Comparison of ENCODE assay signal across 25 mouse cellular contexts in genomic region chr12:51569472-51569871, GRCm38 (mm10). TPM values are rescaled to one million over a fixed set of nuclear protein-coding genes. Genes with fewer than 3 reads are reported as not detected.
DNase-seq lines count a peak whose midpoint lies in the region; ATAC-seq and TF ChIP-seq lines count a peak whose summit lies in the region.
"Had no signal": no experiment of that assay in that cellular context is flagged by ENCODE, and none has a peak within 500 bp of the region (broad histone marks: within the 10 kb centered on the region; RNA-seq: fewer than 3 reads in every experiment).

No protein-coding gene starts in this region.

- H3K4me3 ChIP-seq in G1E (ENCODE audit: low read depth, low read length) = peak overlapping the region; percentile 43; the same call in 1 of the 2 replicates
- peak overlapping the region; percentile 48 to 56 for H3K4me3 ChIP-seq in MEL (ENCODE audit: control insufficient read depth in 1 of 2, insufficient read depth in 1 of 2, low read depth in 2 of 2, low read length in 2 of 2)
- H3K4me3 ChIP-seq in hindbrain, embryonic 10.5 days = no peak overlapping the region

- no peaks in the 10 kb centered on the region for H3K79me2 ChIP-seq in MEL (ENCODE audit: control insufficient read depth, insufficient read depth, low read length, poor library complexity)

- no peaks in the 10 kb centered on the region for H3K36me3 ChIP-seq in G1E (replicated peaks)
- peaks cover 0 to 16% of the 10 kb centered on the region in 2 experiments; a peak in 2 of 4 replicates for H3K36me3 ChIP-seq in MEL (ENCODE audit: control insufficient read depth in 1 of 2, insufficient read depth in 2 of 2, low read length in 2 of 2)
- no peaks in the 10 kb centered on the region for H3K36me3 ChIP-seq in hindbrain, embryonic 10.5 days

- 95% methylated on average over 8 of the region's 8 CpGs for WGBS in hindbrain, embryonic 10.5 days

- H3K27me3 ChIP-seq in G1E (ENCODE audit: insufficient read depth, low read length) (no peaks in the 10 kb centered on the region), MEL (ENCODE audit: control insufficient read depth in 1 of 2, insufficient read depth in 2 of 2, low read length in 2 of 2) (no peaks in the 10 kb centered on the region)
- H3K27me3 ChIP-seq in hindbrain, embryonic 10.5 days (ENCODE audit: insufficient read depth, poor library complexity, severe bottlenecking) = no peaks in the 10 kb centered on the region
- H3K27me3 ChIP-seq: CH12.LX had no signal

- peak overlapping the region; percentile 46 for H3K9ac ChIP-seq in MEL (ENCODE audit: control insufficient read depth, low read depth, low read length, poor library complexity, severe bottlenecking)

- DNase-seq in 416B (ENCODE audit: low read depth) = peak; percentile 9
- DNase-seq in G1E (ENCODE audit: low spot score) = peak; percentile 63
- DNase-seq in MEL (ENCODE audit: low read depth, low spot score) = peak; percentile 85
- peak; percentile 84 for DNase-seq in MEL-GATA-1-ER (ENCODE audit: extremely low read depth, low read depth)
- DNase-seq in hindbrain, embryonic 10.5 days (ENCODE audit: low spot score) = no peak
- no peak for DNase-seq in kidney, adult 9 months
- DNase-seq in right cerebral cortex, postnatal 4 days = no peak
- DNase-seq in thymus, adult 18-20 months = no peak
- DNase-seq: adrenal gland, adult 2 months; adrenal gland, adult 8-10 months; adrenal gland, postnatal 10 days; adrenal gland, postnatal 14 days; adrenal gland, postnatal 25 days; adrenal gland, postnatal 36 days; B cell, adult 2 months; cerebellum, adult 11 months; cerebellum, adult 11-12 months; cerebellum, adult 18-20 months; cerebellum, adult 2 months; cerebellum, adult 8-10 months; cerebellum, adult 9-10 months had no signal

- TF ChIP-seq POLR2A in MEL (IDR thresholded peaks at IDR 0.05; ENCODE audit: control insufficient read depth in 1 of 2, insufficient read depth in 1 of 2, low read depth in 1 of 2, low read length in 2 of 2, poor library complexity in 1 of 2) = no peak

- TF ChIP-seq CTCF in G1E (IDR thresholded peaks at IDR 0.05; ENCODE audit: low read depth, low read length) (no peak), MEL (IDR thresholded peaks at IDR 0.05 in 2 of 3, conservative IDR thresholded peaks at IDR 0.05 in 1 of 3; ENCODE audit: control insufficient read depth in 1 of 3, insufficient read depth in 1 of 3, low read depth in 2 of 3, low read length in 3 of 3, poor library complexity in 1 of 3, severe bottlenecking in 1 of 3) (no peak)

- peak overlapping the region; percentile 52 for H3K27ac ChIP-seq in MEL (ENCODE audit: control insufficient read depth, low read depth, low read length)
- H3K27ac ChIP-seq in hindbrain, embryonic 10.5 days = no peak overlapping the region

- peaks cover 3% of the 10 kb centered on the region for H3K9me3 ChIP-seq in G1E (replicated peaks)
- no peaks in the 10 kb centered on the region for H3K9me3 ChIP-seq in MEL (replicated peaks; ENCODE audit: insufficient read depth, low read length)
- H3K9me3 ChIP-seq in hindbrain, embryonic 10.5 days = peaks cover 15% of the 10 kb centered on the region

- H3K4me1 ChIP-seq in G1E (ENCODE audit: insufficient read depth, low read depth, low read length) = peaks cover 64% of the 10 kb centered on the region
- peaks cover 7 to 16% of the 10 kb centered on the region in 2 experiments; a peak in 3 of 4 replicates for H3K4me1 ChIP-seq in MEL (ENCODE audit: control insufficient read depth in 1 of 2, insufficient read depth in 2 of 2, low read length in 2 of 2)
- H3K4me1 ChIP-seq in hindbrain, embryonic 10.5 days (replicated peaks) = peaks cover 4% of the 10 kb centered on the region; the same call in 1 of the 2 replicates

- peak; percentile 80 to 92 for TF ChIP-seq EP300 in MEL (IDR thresholded peaks at IDR 0.05; ENCODE audit: low read depth in 1 of 2, low read length in 2 of 2)

- TF ChIP-seq RAD21 in MEL (IDR thresholded peaks at IDR 0.05; ENCODE audit: low read depth, low read length) = no peak

- ATAC-seq in G1E (ENCODE audit: extremely low read depth, insufficient number of reproducible peaks, low FRiP score, poor library complexity, severe bottlenecking) = peak; percentile 75
- ATAC-seq: activated CD4-positive, CD25-positive, alpha-beta regulatory T cell, adult 4 months; CD4-positive, CD25-positive, alpha-beta regulatory T cell, adult 4 months; Patski had no signal

TF ChIP-seq in MEL, 35 proteins besides CTCF, POLR2A, EP300 and RAD21:
- TF ChIP-seq TBP (IDR thresholded peaks at IDR 0.05; ENCODE audit: low read depth, low read length) = peak; percentile 18; the same call in 1 of the 2 replicates
- TF ChIP-seq SMC3 (IDR thresholded peaks at IDR 0.05; ENCODE audit: low read depth, low read length) = no peak; the same call in 1 of the 2 replicates
- TF ChIP-seq RCOR1 (IDR thresholded peaks at IDR 0.05; ENCODE audit: low read depth, low read length) = peak; percentile 47; the same call in 1 of the 2 replicates
- TF ChIP-seq GATA1 (IDR thresholded peaks at IDR 0.05; ENCODE audit: low read depth, low read length) = peak; percentile 72
- TF ChIP-seq MEF2A (IDR thresholded peaks at IDR 0.05; ENCODE audit: extremely low read depth, insufficient replicate concordance, low read depth, low read length, poor library complexity, severe bottlenecking) = no peak
- TF ChIP-seq UBTF (IDR thresholded peaks at IDR 0.05; ENCODE audit: borderline replicate concordance, insufficient read depth, low read depth, low read length) = no peak
- TF ChIP-seq NRF1 (IDR thresholded peaks at IDR 0.05; ENCODE audit: insufficient read depth, low read depth, low read length, poor library complexity, severe bottlenecking) = no peak
- TF ChIP-seq MAZ (IDR thresholded peaks at IDR 0.05; ENCODE audit: low read depth, low read length) = no peak
- TF ChIP-seq MXI1 (IDR thresholded peaks at IDR 0.05; ENCODE audit: low read depth, low read length) = 0 out of 2 replicates have a peak, but pooled peaks have one; percentile 12
- TF ChIP-seq USF2 (IDR thresholded peaks at IDR 0.05; ENCODE audit: borderline replicate concordance in 1 of 2, insufficient read depth in 1 of 2, low read depth in 1 of 2, low read length in 2 of 2) = no peak
- no peak for TF ChIP-seq ZMIZ1 (IDR thresholded peaks at IDR 0.05; ENCODE audit: low read depth, low read length)
- no peak for TF ChIP-seq NELFE (IDR thresholded peaks at IDR 0.05; ENCODE audit: low read depth, low read length)
- TF ChIP-seq TAL1 (IDR thresholded peaks at IDR 0.05; ENCODE audit: low read length) = peak; percentile 56; the same call in 1 of the 2 replicates
- TF ChIP-seq ETS1 (IDR thresholded peaks at IDR 0.05; ENCODE audit: low read depth, low read length) = peak; percentile 93
- TF ChIP-seq MAFK (IDR thresholded peaks at IDR 0.05; ENCODE audit: borderline replicate concordance, low read depth, low read length) = peak; percentile 47; the same call in 1 of the 2 replicates
- TF ChIP-seq TCF12 (IDR thresholded peaks at IDR 0.05; ENCODE audit: low read depth, low read length) = peak; percentile 81
- peak; percentile 81 for TF ChIP-seq ZNF384 (IDR thresholded peaks at IDR 0.05; ENCODE audit: low read depth, low read length)
- peak; percentile 62 for TF ChIP-seq MYB (IDR thresholded peaks at IDR 0.05; ENCODE audit: low read depth, low read length)
- no peak for TF ChIP-seq ZKSCAN1 (IDR thresholded peaks at IDR 0.05; ENCODE audit: low read depth, low read length)
- no peak for TF ChIP-seq GABPA (IDR thresholded peaks at IDR 0.05; ENCODE audit: low read depth, low read length)
- no peak for TF ChIP-seq HCFC1 (IDR thresholded peaks at IDR 0.05; ENCODE audit: low read depth, low read length)
- TF ChIP-seq JUND (IDR thresholded peaks at IDR 0.05; ENCODE audit: low read depth, low read length) = no peak
- TF ChIP-seq SIN3A (IDR thresholded peaks at IDR 0.05; ENCODE audit: low read length) = peak; percentile 52; the same call in 1 of the 2 replicates

RNA-seq across cellular contexts. Expression of gene Coch, which starts 23.7 kb away (rescaled TPM):
- total RNA-seq in G1E (2014; fragmentation: Nextera tagmentation) (not detected in 2 replicates), G1E (2017) (not detected in 2 replicates), MEL (2012; rRNA removed) (not detected in 2 replicates)
- polyA plus RNA-seq in G1E (2012) (not detected in 2 replicates), MEL (2012; ENCODE audit: insufficient read depth in 1 of 2, insufficient read length in 2 of 2, low read depth in 1 of 2, low replicate concordance in 2 of 2, missing spikeins in 1 of 2) (not detected)
- 3.4 and 5.2 TPM in 2 replicates for polyA plus RNA-seq in hindbrain, embryonic 10.5 days (2016; fragmentation: Nextera tagmentation; extraction: Ambion mirVana)
- total RNA-seq: CH12.LX had no signal

Comparison
In these comparisons a context has a peak if more than half of its experiments do, and no peak if none do; other contexts are left out.
1. DNase-seq: peak in 416B (single experiment), G1E (single experiment), MEL (single experiment) and MEL-GATA-1-ER (single experiment); none in hindbrain, embryonic 10.5 days (single experiment), kidney, adult 9 months (single experiment), right cerebral cortex, postnatal 4 days (single experiment) and thymus, adult 18-20 months (0 of 2).